Mouse (Mus musculus): ENCODE results near the gene Eng.

DNA sequence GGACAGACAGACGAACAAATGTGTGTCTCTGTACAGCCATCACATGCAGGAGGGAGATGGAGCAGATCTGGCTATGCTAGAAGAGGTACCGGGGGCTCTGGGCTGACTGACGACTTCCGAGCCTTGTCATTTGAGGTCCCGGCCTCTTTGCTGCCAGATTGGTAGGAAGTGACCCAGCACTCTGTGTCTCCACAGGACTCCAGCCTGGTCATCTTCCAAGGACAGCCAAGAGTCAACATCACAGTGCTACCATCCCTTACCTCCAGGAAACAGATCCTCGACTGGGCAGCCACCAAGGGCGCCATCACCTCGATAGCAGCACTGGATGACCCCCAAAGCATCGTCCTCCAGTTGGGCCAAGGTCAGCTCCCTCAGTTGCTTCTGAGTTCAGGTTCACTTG, 24.8 kb downstream of the Eng start:
- TF ChIP-seq POLR2A (IDR thresholded peaks at IDR 0.05; ENCODE audit: borderline replicate concordance, insufficient read depth, low read length) = no peak
- TF ChIP-seq CTCF (IDR thresholded peaks at IDR 0.05; ENCODE audit: borderline replicate concordance, insufficient read depth, low read depth, low read length) = no peak
